Mouse (Mus musculus): ENCODE measurements around the gene Pkp1. TPM values are rescaled to one million over a fixed set of nuclear protein-coding genes. Genes with fewer than 3 reads are reported as not detected.

Gene Pkp1
- polyA plus RNA-seq, 1 experiment from 2014 or later = 20.1 TPM

DNA sequence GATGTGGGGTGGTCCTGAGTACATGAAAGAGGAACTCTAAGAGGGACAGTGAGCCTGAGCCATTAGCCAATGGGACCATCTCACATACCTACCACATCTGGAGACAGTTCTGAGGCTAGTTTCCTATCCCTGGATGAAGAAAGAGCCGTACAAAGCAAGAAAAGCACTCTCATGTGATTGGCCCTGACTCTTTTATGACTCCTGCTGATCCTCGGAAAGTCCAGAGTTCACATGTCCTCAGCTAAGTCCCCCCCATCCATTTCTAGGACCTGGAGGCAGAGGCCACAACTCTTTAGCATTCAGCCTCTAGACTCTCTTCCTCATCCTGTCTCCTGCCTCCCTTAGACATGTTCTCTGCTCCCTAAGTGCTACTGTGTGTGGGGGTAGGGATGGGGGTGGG, 41.8 kb downstream of the Pkp1 start:
- ATAC-seq (ENCODE audit: low read depth) (no peak), DNase-seq (ENCODE audit: low spot score) (no peak)

DNA sequence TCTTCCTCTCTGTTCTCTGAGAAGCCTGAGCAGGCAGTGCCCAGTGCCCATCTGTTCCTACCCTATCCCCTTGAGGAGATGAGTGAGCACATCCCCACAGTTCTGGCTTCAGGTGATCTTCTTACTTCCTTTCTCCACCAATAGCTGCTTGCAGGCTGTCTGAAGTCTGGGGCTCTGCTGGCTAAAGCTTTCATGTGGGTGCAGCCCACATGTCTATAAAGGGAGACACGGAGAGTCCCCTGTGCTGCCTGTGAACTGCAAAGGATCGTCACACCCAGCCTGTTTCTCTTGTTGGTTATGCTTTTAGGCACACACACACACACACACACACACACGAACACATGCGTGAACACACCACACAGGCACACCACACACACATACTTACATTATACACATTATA, 46.0 kb downstream of the Pkp1 start:
- Histone ChIP-seq H3K27me3 (replicated peaks; ENCODE audit: control insufficient read depth, insufficient read depth, low read length) (no peaks in the 10 kb centered on the region), H3K36me3 (ENCODE audit: control insufficient read depth, insufficient read depth, low read length) (no peaks in the 10 kb centered on the region), H3K9me3 (ENCODE audit: control insufficient read depth, low read length) (no peaks in the 10 kb centered on the region), H3K27ac (replicated peaks; ENCODE audit: low read depth, low read length) (no peak overlapping the region), H3K9ac (ENCODE audit: low read depth, low read length) (no peak overlapping the region), H3K4me1 (ENCODE audit: control insufficient read depth, insufficient read depth, low read length) (no peaks in the 10 kb centered on the region), H3K4me2 (ENCODE audit: low read depth, low read length) (no peak overlapping the region), H3K4me3 (ENCODE audit: low read depth, low read length) (no peak overlapping the region)
- DNase-seq (ENCODE audit: low spot score) = no peak
- 80% methylated on average over 4 of the region's 4 CpGs for WGBS
- ATAC-seq (ENCODE audit: low read depth) = no peak

More for the DNA sequence above, 41.8 kb downstream of the Pkp1 start:
- H3K4me3 ChIP-seq (ENCODE audit: low read depth, low read length) = no peak overlapping the region
- H3K36me3 ChIP-seq (ENCODE audit: control insufficient read depth, insufficient read depth, low read length) = no peaks in the 10 kb centered on the region
- no peaks in the 10 kb centered on the region for H3K4me1 ChIP-seq (ENCODE audit: control insufficient read depth, insufficient read depth, low read length)
- no peak overlapping the region for H3K9ac ChIP-seq (ENCODE audit: low read depth, low read length)
- WGBS = 69% methylated on average over 2 of the region's 2 CpGs
- no peaks in the 10 kb centered on the region for H3K9me3 ChIP-seq (ENCODE audit: control insufficient read depth, low read length)
- H3K27ac ChIP-seq (replicated peaks; ENCODE audit: low read depth, low read length) = no peak overlapping the region
- H3K27me3 ChIP-seq (replicated peaks; ENCODE audit: control insufficient read depth, insufficient read depth, low read length) = no peaks in the 10 kb centered on the region
- no peak overlapping the region for H3K4me2 ChIP-seq (ENCODE audit: low read depth, low read length)

DNA sequence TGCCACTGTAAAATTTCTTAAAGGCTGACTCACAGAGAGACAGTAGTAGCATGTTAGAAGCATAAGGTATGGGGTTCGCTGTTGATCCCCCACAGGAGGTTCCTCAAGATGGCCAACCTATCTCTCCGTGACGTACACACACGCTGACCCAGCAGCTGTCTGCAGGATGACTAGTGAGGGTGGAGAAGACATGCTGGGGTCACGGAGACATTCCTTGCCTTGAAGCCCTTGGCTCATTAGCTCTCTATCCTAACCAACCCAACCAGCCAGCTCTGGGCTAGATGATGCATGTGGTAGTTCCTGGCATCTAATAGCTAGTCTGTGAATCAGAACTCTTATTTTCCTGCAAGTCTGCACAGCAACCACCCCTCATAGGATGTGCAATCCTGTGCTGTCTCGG, 50.4 kb downstream of the Pkp1 start:
- H3K36me3 ChIP-seq (ENCODE audit: control insufficient read depth, insufficient read depth, low read length) = no peaks in the 10 kb centered on the region
- no peak overlapping the region for H3K27ac ChIP-seq (replicated peaks; ENCODE audit: low read depth, low read length)
- no peak overlapping the region for H3K4me2 ChIP-seq (ENCODE audit: low read depth, low read length)
- H3K27me3 ChIP-seq (replicated peaks; ENCODE audit: control insufficient read depth, insufficient read depth, low read length) = no peaks in the 10 kb centered on the region
- WGBS = 89% methylated on average over 6 of the region's 6 CpGs
- H3K9ac ChIP-seq (ENCODE audit: low read depth, low read length) = no peak overlapping the region
- no peaks in the 10 kb centered on the region for H3K4me1 ChIP-seq (ENCODE audit: control insufficient read depth, insufficient read depth, low read length)
- H3K4me3 ChIP-seq (ENCODE audit: low read depth, low read length) = no peak overlapping the region
- DNase-seq (ENCODE audit: low spot score) (no peak), ATAC-seq (ENCODE audit: low read depth) (no peak)
- H3K9me3 ChIP-seq (ENCODE audit: control insufficient read depth, low read length) = no peaks in the 10 kb centered on the region

DNA sequence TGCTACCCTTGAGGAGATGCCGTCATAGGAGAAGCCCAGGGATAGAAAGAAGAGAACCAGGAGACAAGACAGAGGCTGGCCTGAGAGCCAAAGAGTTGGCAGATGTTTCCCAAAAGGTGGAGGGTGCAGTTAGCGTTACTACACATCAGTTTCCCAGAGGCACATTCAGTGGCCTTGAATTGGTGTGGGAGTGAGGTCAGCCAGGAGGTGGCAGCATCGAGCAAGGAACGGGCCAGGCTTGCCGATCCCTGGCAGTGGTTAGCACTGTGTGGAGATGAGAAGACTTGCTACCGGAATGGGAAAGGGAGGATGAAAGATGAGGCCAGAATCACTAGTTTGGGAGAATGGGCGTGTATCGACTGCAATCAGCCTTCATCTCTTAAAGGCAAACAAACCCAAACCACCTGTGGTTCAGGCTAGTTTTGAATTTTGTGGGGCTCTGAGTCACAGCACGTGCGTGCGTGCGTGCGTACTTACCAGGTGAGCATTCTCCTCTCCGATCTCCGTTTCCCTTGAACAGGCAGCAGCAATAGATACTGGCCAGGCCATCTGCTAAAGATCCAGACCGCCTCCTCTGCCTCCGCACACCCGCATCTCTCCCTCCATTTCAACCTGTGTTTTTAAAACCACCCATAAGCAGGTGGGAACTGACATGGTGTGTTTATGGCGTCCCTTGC, 53.4 kb downstream of the Pkp1 start:
- no peak overlapping the region for H3K9ac ChIP-seq (ENCODE audit: low read depth, low read length)
- no peak overlapping the region for H3K27ac ChIP-seq (replicated peaks; ENCODE audit: low read depth, low read length)
- no peaks in the 10 kb centered on the region for H3K4me1 ChIP-seq (ENCODE audit: control insufficient read depth, insufficient read depth, low read length)
- DNase-seq (ENCODE audit: low spot score) (peak; percentile 77), ATAC-seq (ENCODE audit: low read depth) (peak; percentile 91)
- no peaks in the 10 kb centered on the region for H3K36me3 ChIP-seq (ENCODE audit: control insufficient read depth, insufficient read depth, low read length)
- no peaks in the 10 kb centered on the region for H3K9me3 ChIP-seq (ENCODE audit: control insufficient read depth, low read length)
- H3K27me3 ChIP-seq (replicated peaks; ENCODE audit: control insufficient read depth, insufficient read depth, low read length) = no peaks in the 10 kb centered on the region
- H3K4me2 ChIP-seq (ENCODE audit: low read depth, low read length) = no peak overlapping the region
- 46% methylated on average over 19 of the region's 19 CpGs for WGBS
- no peak overlapping the region for H3K4me3 ChIP-seq (ENCODE audit: low read depth, low read length)

DNA sequence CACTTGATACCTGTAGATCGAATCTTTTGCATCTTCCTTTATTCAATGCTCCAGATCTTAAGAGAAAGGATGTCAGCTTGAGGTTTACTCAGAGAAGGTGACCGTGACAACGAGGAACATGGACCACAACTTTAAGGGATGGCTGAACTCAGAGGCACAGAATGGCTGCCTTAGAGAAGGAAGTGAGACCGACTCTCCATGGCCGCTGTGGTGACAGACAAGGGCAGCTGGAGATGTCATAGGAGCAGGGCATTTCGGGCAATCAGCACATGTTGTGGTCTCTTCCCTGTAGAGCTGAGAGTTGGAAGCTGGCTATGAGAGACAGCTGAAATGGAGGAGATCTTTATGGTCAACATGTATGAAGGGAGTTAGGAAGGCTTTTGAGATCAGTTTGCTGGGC, 54.2 kb downstream of the Pkp1 start:
- H3K9me3 ChIP-seq (ENCODE audit: control insufficient read depth, low read length) = no peaks in the 10 kb centered on the region
- no peak overlapping the region for H3K4me2 ChIP-seq (ENCODE audit: low read depth, low read length)
- H3K4me1 ChIP-seq (ENCODE audit: control insufficient read depth, insufficient read depth, low read length) = no peaks in the 10 kb centered on the region
- ATAC-seq (ENCODE audit: low read depth) (no peak), DNase-seq (ENCODE audit: low spot score) (no peak)
- no peak overlapping the region for H3K9ac ChIP-seq (ENCODE audit: low read depth, low read length)
- no peak overlapping the region for H3K27ac ChIP-seq (replicated peaks; ENCODE audit: low read depth, low read length)
- no peaks in the 10 kb centered on the region for H3K36me3 ChIP-seq (ENCODE audit: control insufficient read depth, insufficient read depth, low read length)
- no peaks in the 10 kb centered on the region for H3K27me3 ChIP-seq (replicated peaks; ENCODE audit: control insufficient read depth, insufficient read depth, low read length)
- 86% methylated on average over 6 of the region's 6 CpGs for WGBS
- H3K4me3 ChIP-seq (ENCODE audit: low read depth, low read length) = no peak overlapping the region

DNA sequence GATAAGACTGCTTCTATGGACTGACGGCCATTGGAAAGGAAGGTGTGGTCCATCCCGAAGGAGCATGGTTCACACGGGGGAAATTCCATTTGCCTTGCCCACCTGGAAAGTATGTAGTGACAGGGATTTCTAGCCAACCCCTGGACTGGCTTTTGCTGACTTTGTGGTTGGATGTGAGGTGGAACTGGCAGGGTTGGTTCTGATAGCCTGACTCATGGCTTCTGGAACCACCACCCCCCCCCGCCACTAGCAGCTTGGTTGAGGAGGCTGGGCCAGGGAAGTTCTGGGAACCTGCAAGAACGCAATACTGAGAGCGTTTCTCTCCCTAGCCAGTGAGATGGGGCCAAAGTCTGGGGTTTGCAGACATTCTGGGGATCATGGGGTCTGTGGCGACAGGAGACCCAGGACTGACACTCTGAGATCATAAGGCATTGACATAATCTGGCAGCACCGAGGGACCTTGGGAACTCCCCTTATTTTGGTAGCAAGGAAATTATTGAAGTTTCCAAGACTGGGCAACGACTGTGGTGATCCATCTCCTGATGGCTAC, 55.1 kb downstream of the Pkp1 start:
- Histone ChIP-seq H3K27ac (replicated peaks; ENCODE audit: low read depth, low read length) (no peak overlapping the region), H3K4me2 (ENCODE audit: low read depth, low read length) (no peak overlapping the region), H3K27me3 (replicated peaks; ENCODE audit: control insufficient read depth, insufficient read depth, low read length) (no peaks in the 10 kb centered on the region), H3K4me1 (ENCODE audit: control insufficient read depth, insufficient read depth, low read length) (no peaks in the 10 kb centered on the region), H3K4me3 (ENCODE audit: low read depth, low read length) (no peak overlapping the region), H3K9me3 (ENCODE audit: control insufficient read depth, low read length) (no peaks in the 10 kb centered on the region), H3K36me3 (ENCODE audit: control insufficient read depth, insufficient read depth, low read length) (no peaks in the 10 kb centered on the region), H3K9ac (ENCODE audit: low read depth, low read length) (no peak overlapping the region)
- DNase-seq (ENCODE audit: low spot score) (no peak), ATAC-seq (ENCODE audit: low read depth) (no peak)
- 78% methylated on average over 9 of the region's 9 CpGs for WGBS

DNA sequence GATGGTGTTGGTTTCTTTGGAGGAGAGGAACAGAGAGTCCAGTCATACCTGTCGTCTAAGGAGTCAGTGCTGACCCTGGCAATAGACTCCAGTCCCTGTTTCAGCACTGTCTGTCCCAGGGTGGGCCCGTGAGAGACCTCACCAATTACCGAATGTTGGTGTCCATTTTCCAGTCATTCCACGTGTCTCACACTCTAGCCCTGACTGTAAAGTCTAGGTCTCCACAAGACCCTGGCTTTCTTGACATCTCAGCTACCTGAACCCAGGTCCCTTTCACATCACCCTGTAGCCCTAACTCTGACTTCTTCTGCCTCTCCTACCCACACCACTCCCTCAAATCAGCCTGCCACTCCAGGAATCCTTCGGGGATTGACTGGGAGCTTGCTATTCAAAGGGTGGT, 56.4 kb downstream of the Pkp1 start:
- H3K4me2 ChIP-seq (ENCODE audit: low read depth, low read length) = no peak overlapping the region
- WGBS = 67% methylated on average over 5 of the region's 5 CpGs

DNA sequence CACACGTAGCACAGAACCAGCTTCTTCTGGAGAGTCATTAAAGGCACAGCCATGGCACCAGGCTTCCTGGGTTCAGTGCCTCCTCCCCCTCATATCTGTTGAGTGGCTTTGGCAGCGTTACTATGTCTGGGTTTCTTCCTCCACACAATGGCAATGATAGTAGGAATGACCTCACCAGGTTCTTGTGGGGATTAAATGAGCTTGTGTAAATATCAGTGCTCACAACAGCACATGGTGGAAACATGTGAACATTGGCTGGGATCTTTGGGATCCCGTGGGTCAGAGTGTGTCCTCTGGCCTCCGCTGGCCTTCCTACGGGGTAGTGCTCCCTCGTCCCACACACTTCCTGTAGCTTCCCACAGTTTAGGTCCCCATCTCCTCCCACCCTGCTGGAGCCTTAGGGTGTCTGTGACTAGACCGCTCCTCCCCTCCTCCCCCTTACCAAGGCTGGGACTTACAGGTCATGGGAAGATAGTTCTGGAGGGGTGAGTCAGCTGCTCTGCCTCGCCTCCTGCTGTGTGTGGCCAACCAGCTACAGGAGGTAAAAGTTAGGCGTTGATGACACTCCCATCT, 56.9 kb downstream of the Pkp1 start:
- no peak overlapping the region for H3K27ac ChIP-seq (replicated peaks; ENCODE audit: low read depth, low read length)
- no peak for DNase-seq (ENCODE audit: low spot score)

More for the DNA sequence above, 56.4 kb downstream of the Pkp1 start:
- Histone ChIP-seq H3K27me3 (replicated peaks; ENCODE audit: control insufficient read depth, insufficient read depth, low read length) (no peaks in the 10 kb centered on the region), H3K4me3 (ENCODE audit: low read depth, low read length) (no peak overlapping the region), H3K9ac (ENCODE audit: low read depth, low read length) (no peak overlapping the region), H3K36me3 (ENCODE audit: control insufficient read depth, insufficient read depth, low read length) (no peaks in the 10 kb centered on the region), H3K27ac (replicated peaks; ENCODE audit: low read depth, low read length) (no peak overlapping the region), H3K4me1 (ENCODE audit: control insufficient read depth, insufficient read depth, low read length) (no peaks in the 10 kb centered on the region), H3K9me3 (ENCODE audit: control insufficient read depth, low read length) (no peaks in the 10 kb centered on the region)
- no peak for DNase-seq (ENCODE audit: low spot score)
- no peak for ATAC-seq (ENCODE audit: low read depth)

DNA sequence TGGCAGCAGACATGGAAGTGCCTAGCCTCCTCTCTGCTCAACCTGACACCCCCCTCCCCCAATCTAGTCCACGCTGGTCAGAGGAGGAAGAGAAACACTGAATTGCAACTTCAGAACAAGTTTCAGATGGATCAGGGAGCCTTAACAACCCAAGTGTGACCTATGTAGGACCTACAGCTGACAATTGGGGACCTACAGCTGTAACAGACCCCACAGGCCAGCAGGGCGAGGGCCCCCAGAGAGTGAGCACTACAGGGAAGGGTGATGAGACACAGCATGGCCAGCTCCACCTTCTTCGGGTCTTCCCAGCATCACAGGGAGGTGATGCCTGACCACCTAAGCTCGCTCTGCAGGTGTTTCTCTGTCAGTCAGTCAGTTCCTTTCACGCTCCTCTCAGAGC, 57.9 kb downstream of the Pkp1 start:
- Histone ChIP-seq H3K4me1 (ENCODE audit: control insufficient read depth, insufficient read depth, low read length) (no peaks in the 10 kb centered on the region), H3K9ac (ENCODE audit: low read depth, low read length) (no peak overlapping the region), H3K27me3 (replicated peaks; ENCODE audit: control insufficient read depth, insufficient read depth, low read length) (no peaks in the 10 kb centered on the region), H3K27ac (replicated peaks; ENCODE audit: low read depth, low read length) (no peak overlapping the region), H3K36me3 (ENCODE audit: control insufficient read depth, insufficient read depth, low read length) (no peaks in the 10 kb centered on the region), H3K4me2 (ENCODE audit: low read depth, low read length) (no peak overlapping the region), H3K9me3 (ENCODE audit: control insufficient read depth, low read length) (no peaks in the 10 kb centered on the region), H3K4me3 (ENCODE audit: low read depth, low read length) (no peak overlapping the region)
- DNase-seq (ENCODE audit: low spot score) = no peak
- 62% methylated on average over 5 of the region's 5 CpGs for WGBS
- ATAC-seq (ENCODE audit: low read depth) = no peak

More for the DNA sequence above, 56.9 kb downstream of the Pkp1 start:
- peak; percentile 10; the same call in 1 of the 2 replicates for ATAC-seq (ENCODE audit: low read depth)
- H3K4me2 ChIP-seq (ENCODE audit: low read depth, low read length) = no peak overlapping the region
- WGBS = 62% methylated on average over 9 of the region's 9 CpGs
- H3K4me3 ChIP-seq (ENCODE audit: low read depth, low read length) = no peak overlapping the region
- no peaks in the 10 kb centered on the region for H3K36me3 ChIP-seq (ENCODE audit: control insufficient read depth, insufficient read depth, low read length)
- no peak overlapping the region for H3K9ac ChIP-seq (ENCODE audit: low read depth, low read length)
- no peaks in the 10 kb centered on the region for H3K27me3 ChIP-seq (replicated peaks; ENCODE audit: control insufficient read depth, insufficient read depth, low read length)
- H3K9me3 ChIP-seq (ENCODE audit: control insufficient read depth, low read length) = no peaks in the 10 kb centered on the region
- no peaks in the 10 kb centered on the region for H3K4me1 ChIP-seq (ENCODE audit: control insufficient read depth, insufficient read depth, low read length)
